Mouse (Mus musculus) spleen, adult 2 months (tissue): ENCODE measurements around the gene Ghitm. TPM values are rescaled to one million over a fixed set of nuclear protein-coding genes. Genes with fewer than 3 reads are reported as not detected.
"Not testable (repeated sequence)": the region's sequence is repeated elsewhere in the genome, so short reads cannot be mapped to it uniquely, and the experiment has no call there.

Experiments used
- DNase-seq, 2 experiments: peaks; one replicate each; pipeline versions ENCODE4 v3.0.0 to v3.0.0-alpha.2; 2012 to 2021; ENCODE audit warnings: low spot score in 2 of 2, low read depth in 1 of 2
- H3K27ac ChIP-seq: fragments of 200-500 bp; 2 replicates; pipeline ENCODE4 v1.5.1; 2012; ENCODE audit warnings: low read length, inconsistent platforms; ENCODE audit not compliant: insufficient read depth
- H3K27me3 ChIP-seq: fragments of 200-500 bp; 2 replicates; pipeline ENCODE4 v1.6.1; 2012; ENCODE audit warnings: mild to moderate bottlenecking, moderate library complexity, low read length, inconsistent platforms; ENCODE audit not compliant: control insufficient read depth, insufficient read depth
- H3K36me3 ChIP-seq: fragments of 200-500 bp; 2 replicates; pipeline ENCODE4 v1.6.1; 2012; ENCODE audit warnings: mild to moderate bottlenecking, low read length, inconsistent platforms; ENCODE audit not compliant: control insufficient read depth, insufficient read depth
- H3K4me1 ChIP-seq: fragments of 200-500 bp; 2 replicates; pipeline ENCODE4 v1.6.1; 2011; ENCODE audit warnings: inconsistent platforms; ENCODE audit not compliant: control insufficient read depth, insufficient read depth, insufficient read length
- H3K4me3 ChIP-seq: fragments of 200-500 bp; 2 replicates; pipeline ENCODE4 v1.5.1; 2011; ENCODE audit warnings: mild to moderate bottlenecking, inconsistent platforms; ENCODE audit not compliant: insufficient read depth, insufficient read length; ENCODE audit errors: extremely low read depth
- CTCF ChIP-seq: fragments of 200-500 bp; IDR thresholded peaks from 2 replicates; pipeline ENCODE4 v1.5.1; 2011; ENCODE audit warnings: mild to moderate bottlenecking, inconsistent platforms; ENCODE audit not compliant: insufficient read depth, insufficient read length, insufficient replicate concordance; ENCODE audit errors: extremely low read depth
- POLR2A ChIP-seq: fragments of 200-500 bp; IDR thresholded peaks from 2 replicates; pipeline ENCODE4 v1.6.1; 2011; ENCODE audit warnings: low read depth, low read length, inconsistent platforms
- WGBS: fragments of 180-500 bp; shearing (Covaris S2); methylation state at CpG from one replicate; pipeline ENCODE4 v1.1.7; 2018; 5-methylcytosine and 5-hydroxymethylcytosine counted together
- polyA plus RNA-seq: library from polyadenylated mRNA; depleted of rRNA; stranded (reverse); fragments of >200 nt; gene quantifications from 2 replicates; pipeline ENCODE4 v1.2.3, GENCODE M21; 2012

The Ghitm gene
- polyA plus RNA-seq, 1 experiment: 60.0 TPM

- TF ChIP-seq POLR2A (no peak), CTCF (no peak)
- Histone ChIP-seq H3K4me3 (no peak overlapping the region), H3K27me3 (no peaks in the 10 kb centered on the region), H3K36me3 (no peaks in the 10 kb centered on the region), H3K27ac (no peak overlapping the region), H3K4me1 (no peaks in the 10 kb centered on the region)
- WGBS: 86% methylated on average over 1 of the region's 1 CpGs
- DNase-seq: no peak
Observed at GRCm38 (mm10) chr14:37154391-37154790, 19.3 kb upstream of the Ghitm start.

DNA sequence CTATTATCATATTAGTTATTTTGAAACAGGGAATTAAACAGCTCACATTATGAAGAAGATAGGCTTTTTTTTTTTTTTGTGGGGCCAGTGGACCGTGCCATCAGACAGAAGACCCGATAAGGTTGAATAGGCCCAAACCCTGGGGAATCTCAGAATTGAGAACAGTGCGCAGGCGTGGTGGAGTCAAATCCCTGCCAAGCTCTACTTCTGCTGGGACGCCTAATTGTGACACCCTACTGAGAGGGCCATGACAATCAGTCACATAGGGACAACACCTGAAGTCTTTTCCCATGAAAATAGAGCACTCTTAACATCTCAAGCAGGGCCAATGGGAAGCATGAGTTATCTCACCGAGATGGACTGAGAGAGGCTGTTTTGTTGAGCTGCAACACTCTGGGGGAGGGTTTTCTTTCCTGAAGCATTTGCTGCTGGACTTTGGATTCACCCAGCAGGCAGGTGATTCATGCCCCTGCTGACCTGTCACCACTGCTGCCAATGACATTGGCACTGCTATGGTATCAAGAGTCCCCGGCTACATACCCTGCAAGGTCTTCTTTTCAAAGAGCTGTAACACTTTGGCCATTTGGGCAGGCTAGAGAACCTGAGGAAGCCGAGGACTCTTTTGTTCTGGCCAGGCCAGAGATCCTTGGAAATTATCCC lies 4.1 kb upstream of the Ghitm start:
- Histone ChIP-seq H3K27me3 (no peaks in the 10 kb centered on the region), H3K4me1 (peaks cover 2% of the 10 kb centered on the region; the same call in 1 of the 2 replicates), H3K36me3 (no peaks in the 10 kb centered on the region), H3K27ac (no peak overlapping the region), H3K4me3 (no peak overlapping the region)
- DNase-seq: no peak
- 64% methylated on average over 8 of the region's 8 CpGs for WGBS
- TF ChIP-seq CTCF (no peak), POLR2A (no peak)

GRCm38 (mm10) chr14:37137596-37137995 lies 2.5 kb upstream of the Ghitm start:
- not testable (repeated sequence) for H3K4me3 ChIP-seq, H3K27me3 ChIP-seq, DNase-seq, H3K4me1 ChIP-seq, H3K36me3 ChIP-seq, H3K27ac ChIP-seq
- 80% methylated on average over 3 of the region's 3 CpGs for WGBS

DNA sequence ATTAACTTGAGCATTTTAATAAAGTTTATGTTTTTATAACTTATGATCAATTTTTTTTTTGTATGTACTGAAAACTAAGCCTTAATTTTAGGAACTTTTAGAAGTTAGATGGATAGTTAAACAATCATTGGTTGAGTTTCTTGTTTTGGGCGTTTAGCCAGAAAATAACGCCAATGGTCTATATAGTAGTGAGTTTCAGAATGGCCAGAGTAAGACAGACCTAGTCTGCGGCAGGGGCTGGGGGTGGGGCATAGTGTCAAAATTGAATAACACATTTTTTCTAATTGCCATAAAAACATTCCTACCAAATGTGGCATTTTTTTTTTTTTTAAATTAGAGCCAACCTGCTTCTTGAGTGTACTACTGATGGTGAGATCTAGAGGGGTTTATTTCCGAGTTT lies 1.0 kb upstream of the Ghitm start:
- WGBS: 78% methylated on average over 4 of the region's 4 CpGs
- Histone ChIP-seq H3K36me3 (peaks cover 9% of the 10 kb centered on the region), H3K27ac (no peak overlapping the region), H3K4me3 (no peak overlapping the region), H3K4me1 (peaks cover 4% of the 10 kb centered on the region; the same call in 1 of the 2 replicates), H3K27me3 (no peaks in the 10 kb centered on the region)
- no peak for DNase-seq
- TF ChIP-seq CTCF (no peak), POLR2A (no peak)

DNA sequence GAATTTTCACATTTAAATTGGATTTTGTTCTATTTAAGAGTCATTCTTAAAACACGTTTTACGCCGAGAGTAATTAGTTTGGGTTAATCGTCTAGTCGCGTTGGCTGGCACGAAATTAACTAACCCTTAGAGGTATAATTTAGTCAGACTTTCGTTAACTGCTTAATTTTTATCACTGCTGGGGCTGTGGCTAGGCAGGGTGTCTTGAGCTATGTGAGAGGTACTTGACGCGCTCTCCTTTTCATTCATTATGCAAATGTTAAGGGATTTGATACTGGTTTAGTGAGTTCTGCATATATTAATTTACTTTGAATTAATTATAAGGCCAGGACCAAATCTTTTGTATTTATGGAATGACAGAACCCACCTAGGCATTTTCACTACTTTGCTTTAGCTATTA lies 599 bp upstream of the Ghitm start:
- H3K4me3 ChIP-seq: peak overlapping the region; percentile 72
- H3K27me3 ChIP-seq: no peaks in the 10 kb centered on the region
- peaks cover 12% of the 10 kb centered on the region for H3K36me3 ChIP-seq
- DNase-seq: peak in 1 of 2 experiments; percentile 14
- 3% methylated on average over 10 of the region's 10 CpGs for WGBS
- peak overlapping the region; percentile 82 for H3K27ac ChIP-seq
- peaks cover 4% of the 10 kb centered on the region; the same call in 1 of the 2 replicates for H3K4me1 ChIP-seq
- TF ChIP-seq CTCF: no peak
- no peak for TF ChIP-seq POLR2A

- TF ChIP-seq CTCF (no peak), POLR2A (no peak)
- DNase-seq: peak in 1 of 2 experiments; percentile 65
- Histone ChIP-seq H3K4me3 (peak overlapping the region; percentile 94), H3K27me3 (no peaks in the 10 kb centered on the region), H3K36me3 (peaks cover 14% of the 10 kb centered on the region), H3K4me1 (peaks cover 2% of the 10 kb centered on the region; the same call in 1 of the 2 replicates), H3K27ac (peak overlapping the region; percentile 93)
- under 1% methylated on average over 40 of the region's 40 CpGs for WGBS
Observed at GRCm38 (mm10) chr14:37134304-37135126, 557 bp downstream of the Ghitm start.

GRCm38 (mm10) chr14:37127652-37128051 lies 7.4 kb downstream of the Ghitm start:
- Histone ChIP-seq H3K4me1 (no peaks in the 10 kb centered on the region), H3K4me3 (no peak overlapping the region), H3K27ac (no peak overlapping the region), H3K27me3 (no peaks in the 10 kb centered on the region), H3K36me3 (peaks cover 37% of the 10 kb centered on the region)
- DNase-seq: peak in 1 of 2 experiments; percentile 8
- WGBS: 62% methylated on average over 4 of the region's 4 CpGs
- no peak for TF ChIP-seq POLR2A
- TF ChIP-seq CTCF: no peak
